Mouse (Mus musculus) brain, embryonic 14.5 days (tissue): ENCODE measurements around the gene Slc39a11. TPM values are rescaled to one million over a fixed set of nuclear protein-coding genes. Genes with fewer than 3 reads are reported as not detected.

ENCODE experiments used
- DNase-seq: peaks from one replicate; pipeline ENCODE4 v3.0.0-alpha.2; 2011; ENCODE audit warnings: low read depth
- CTCF ChIP-seq: fragments of 200-500 bp; IDR thresholded peaks from 2 replicates; pipeline ENCODE4 v1.5.1; 2012; ENCODE audit warnings: inconsistent platforms, mild to moderate bottlenecking, moderate library complexity, borderline replicate concordance; ENCODE audit not compliant: insufficient read depth, insufficient read length; ENCODE audit errors: extremely low read depth
- POLR2A ChIP-seq: fragments of 200-500 bp; IDR thresholded peaks from 2 replicates; pipeline ENCODE4 v1.6.1; 2012; ENCODE audit warnings: mild to moderate bottlenecking, inconsistent platforms, borderline replicate concordance; ENCODE audit not compliant: poor library complexity, insufficient read depth, insufficient read length, severe bottlenecking; ENCODE audit errors: extremely low read depth
- polyA plus RNA-seq: library from polyadenylated mRNA; depleted of rRNA; stranded (reverse); fragments of >200 nt; gene quantifications from 2 replicates; pipeline ENCODE4 v1.2.3, GENCODE M21; 2012

The Slc39a11 gene
- polyA plus RNA-seq, 1 experiment, result 24.3 TPM

DNA sequence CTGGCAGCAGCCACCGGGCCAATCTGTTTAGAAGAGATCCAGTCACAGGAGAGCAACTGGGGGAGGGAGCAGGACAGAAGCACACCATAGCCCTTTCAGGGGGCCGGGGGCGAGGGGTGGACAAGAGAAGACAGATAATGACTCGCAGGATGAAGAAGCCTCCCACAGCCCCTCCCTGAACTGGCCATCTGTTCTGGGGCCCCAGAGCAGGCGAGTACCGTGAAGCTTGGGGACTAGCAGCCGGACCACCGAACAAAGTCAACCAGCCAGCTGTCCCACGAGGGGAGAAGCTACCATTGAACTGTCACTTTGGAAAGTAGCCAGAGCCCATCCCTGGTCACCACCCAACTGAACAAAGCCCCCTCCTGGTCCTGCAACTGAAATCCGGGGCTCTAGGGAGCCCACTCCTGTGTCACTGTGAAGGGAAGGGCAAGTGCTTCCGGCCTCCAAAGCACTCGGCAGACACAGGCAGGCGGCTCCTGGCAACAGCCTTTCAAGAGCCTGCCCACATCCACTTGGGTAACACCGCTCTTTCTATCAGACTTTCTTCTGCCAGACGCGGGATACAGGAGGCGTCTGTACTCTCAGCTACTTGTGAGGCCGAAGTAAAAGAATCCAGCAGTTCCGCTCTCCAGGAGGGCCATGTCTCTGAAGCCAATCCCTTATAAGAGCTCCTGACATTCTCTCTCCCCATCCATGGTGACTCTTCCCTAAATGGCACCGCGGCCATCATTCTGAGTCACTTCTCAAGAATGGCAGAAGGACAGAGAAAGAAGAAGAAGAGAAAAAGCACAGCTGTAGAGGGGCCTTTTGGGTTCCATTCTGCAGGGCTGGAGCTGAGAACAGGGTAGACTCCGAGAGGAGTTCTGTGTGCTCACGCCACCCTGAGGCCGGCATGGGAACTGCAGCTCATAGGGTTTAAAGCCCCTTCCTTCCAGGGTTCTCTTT, 37.9 kb downstream of the Slc39a11 start:
- TF ChIP-seq POLR2A, result no peak
- peak; percentile 89 for TF ChIP-seq CTCF
- peak; percentile 83 for DNase-seq

DNA sequence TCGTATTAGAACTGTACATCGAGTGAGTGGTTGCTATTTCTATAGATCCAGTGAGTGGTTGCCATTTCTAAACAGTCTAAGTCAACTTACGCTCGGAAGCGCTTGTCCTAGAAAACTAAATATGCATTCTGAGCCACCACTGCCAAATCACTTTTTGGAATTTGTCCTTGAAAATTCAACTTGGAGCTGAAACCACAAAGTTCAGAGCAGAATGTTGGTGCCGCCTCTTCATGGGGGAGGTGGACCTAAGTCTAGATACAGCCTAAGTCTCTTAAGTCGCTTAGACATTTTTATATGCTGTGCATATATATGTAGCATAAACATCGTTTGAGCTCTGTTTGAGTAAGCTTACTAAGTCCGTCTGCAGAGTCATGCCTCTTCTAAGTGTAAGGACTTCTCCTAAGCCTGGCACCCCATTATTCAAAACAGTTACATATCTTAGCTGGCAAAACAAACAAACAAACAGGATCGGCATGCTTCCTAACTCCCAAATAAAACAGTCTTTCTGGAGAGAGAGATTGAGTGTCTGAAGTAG, 38.7 kb downstream of the Slc39a11 start:
- DNase-seq, result no peak
- TF ChIP-seq POLR2A, result no peak
- TF ChIP-seq CTCF, result no peak

DNA sequence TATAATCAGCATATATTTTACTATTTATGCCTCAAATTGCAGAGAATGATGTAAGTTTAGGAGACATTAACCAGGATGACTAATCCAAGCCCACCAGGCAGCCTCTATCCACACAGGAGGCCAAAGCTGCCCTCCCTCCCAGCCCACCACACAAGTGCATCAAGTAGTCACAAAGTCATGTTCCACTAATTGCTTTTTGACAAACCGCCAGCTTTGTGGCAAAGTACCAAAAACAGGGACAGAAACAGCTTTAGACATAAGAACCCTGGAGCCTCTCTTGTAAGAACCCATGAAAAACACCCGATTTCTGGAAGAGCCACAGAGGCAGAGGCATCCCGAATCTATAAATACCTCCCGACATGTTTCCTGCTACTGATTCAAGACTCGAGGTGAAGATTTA, 39.6 kb downstream of the Slc39a11 start:
- DNase-seq, result peak; percentile 76
- TF ChIP-seq CTCF, result no peak
- TF ChIP-seq POLR2A, result no peak

DNA sequence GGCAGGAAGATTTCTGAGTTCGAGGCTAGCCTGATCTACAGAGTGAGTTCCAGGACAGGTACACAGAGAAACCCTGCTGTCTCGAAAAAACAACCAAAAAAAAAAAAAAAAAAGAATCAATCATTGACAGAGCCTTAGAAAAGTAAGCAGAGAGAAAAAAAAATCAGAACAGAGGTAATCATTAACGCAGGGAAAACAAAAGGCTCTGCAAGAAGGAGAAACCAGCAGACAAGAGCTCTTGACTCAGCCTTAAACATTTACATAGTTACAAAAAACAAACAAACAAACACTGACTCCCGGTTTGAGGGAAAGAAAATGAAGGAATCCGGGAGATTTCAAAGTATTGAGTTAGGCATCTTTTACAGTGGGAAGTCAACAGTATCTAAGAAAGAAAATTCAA, 40.3 kb downstream of the Slc39a11 start:
- TF ChIP-seq POLR2A (no peak), CTCF (no peak)
- no peak for DNase-seq

DNA sequence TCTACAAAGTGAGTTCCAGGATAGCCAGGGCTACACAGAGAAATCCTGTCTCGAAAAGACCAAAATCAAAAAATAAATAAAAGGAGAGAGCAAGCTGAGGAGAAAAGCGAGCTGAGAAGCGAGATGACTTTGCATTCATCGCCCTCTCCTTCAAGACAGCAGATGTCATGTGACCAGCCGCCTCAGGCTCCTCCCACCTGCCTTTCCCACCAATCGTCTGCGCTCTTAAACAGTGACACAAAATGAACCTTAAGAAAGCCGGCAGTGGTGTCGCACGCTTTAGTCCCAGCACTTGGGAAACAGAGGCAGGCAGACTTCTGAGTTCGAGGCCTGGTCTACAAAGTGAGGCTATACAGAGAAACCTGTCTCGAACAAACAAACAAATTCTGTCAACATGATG, 42.3 kb downstream of the Slc39a11 start:
- TF ChIP-seq POLR2A (no peak), CTCF (no peak)
- no peak for DNase-seq

DNA sequence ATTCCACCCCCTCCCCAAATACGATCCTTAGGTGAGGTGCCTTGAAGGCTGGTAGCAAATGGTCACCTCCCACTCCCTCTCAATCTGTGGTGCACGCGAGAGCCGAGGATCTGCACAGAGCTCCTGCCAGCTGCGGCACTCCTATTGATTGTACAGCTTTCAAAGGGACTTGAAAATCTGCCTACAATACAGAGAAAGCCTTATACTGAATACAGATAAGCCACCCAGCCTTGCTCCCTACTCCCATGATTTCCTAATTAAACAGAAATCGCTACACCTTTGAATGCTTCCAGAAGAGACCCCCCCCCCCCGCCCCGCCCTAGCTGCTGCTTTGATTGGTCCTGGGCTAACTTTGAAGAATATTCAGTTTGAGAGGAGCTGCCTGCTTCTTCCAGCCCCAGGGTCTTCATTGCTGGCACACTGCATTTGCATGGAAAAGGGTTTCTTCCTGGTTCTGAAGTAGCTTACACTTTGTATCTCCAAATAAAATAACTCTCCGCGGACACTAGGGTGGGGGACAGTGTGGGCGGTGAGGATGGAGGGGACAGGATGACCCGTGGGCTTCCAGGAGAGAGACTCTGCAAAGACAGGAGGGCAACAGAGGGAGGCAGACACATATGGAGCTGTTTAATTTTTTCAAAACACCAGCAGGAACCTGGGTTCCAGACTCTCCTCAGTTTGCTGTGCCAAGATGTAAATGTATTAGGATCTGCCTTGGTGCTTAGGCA, 48.1 kb downstream of the Slc39a11 start:
- TF ChIP-seq POLR2A, result no peak
- no peak for TF ChIP-seq CTCF
- peak; percentile 84 for DNase-seq

DNA sequence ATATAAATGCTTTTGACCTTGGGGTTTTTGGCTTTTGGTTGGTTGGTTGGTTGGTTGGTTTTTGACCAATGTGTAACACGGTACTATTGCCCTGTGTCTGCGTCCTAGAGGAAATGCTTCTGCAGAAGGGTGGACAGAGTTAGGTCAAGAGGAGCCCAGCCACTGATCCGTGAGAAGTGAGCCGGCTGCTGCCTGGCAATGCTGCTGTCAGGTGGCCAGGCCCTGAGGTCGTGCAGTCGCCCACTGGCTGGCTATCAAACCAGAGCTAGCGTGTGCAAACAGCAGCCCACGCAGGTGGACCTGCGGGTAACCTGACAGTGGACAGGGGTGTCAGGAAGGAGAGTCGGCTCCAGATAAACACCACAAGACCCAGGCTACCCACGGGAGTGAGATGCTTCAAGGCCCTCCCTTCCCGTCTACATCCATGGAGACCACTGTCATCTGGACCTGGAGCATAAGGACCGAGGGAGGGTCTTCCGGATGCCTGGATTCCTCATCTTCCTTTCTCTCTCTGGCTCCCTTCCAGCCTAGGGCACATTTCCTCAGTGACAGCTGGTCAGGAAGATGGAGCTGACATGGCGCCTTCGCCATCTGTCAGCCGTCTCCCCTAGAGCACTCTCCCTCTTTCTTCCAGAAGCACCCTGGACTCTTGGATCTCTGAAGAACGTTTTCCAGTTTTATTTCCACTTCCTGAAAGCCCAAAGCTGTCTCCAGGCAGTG, 49.2 kb downstream of the Slc39a11 start:
- TF ChIP-seq CTCF, result no peak
- TF ChIP-seq POLR2A, result no peak
- DNase-seq, result peak; percentile 81

DNA sequence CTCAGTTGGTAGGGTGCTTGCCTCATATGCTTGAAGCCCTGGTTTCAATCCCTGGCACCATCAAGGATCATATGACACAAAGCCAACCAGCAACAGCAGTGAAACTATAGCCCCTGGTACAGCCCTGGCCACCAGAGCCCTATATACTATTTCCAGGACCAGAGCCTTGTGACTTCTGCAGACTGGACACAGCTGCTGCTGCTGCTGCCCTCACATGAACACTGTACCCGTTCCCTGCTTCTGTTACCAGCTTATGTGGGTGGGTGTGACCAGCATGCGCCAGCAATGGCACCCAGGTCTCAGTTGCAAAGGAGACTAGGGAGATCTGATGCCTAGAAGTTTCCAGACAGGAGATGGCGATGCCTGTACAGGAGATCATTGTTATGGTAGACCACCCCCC, 52.2 kb downstream of the Slc39a11 start:
- DNase-seq, result no peak
- TF ChIP-seq CTCF, result no peak
- TF ChIP-seq POLR2A, result no peak

DNA sequence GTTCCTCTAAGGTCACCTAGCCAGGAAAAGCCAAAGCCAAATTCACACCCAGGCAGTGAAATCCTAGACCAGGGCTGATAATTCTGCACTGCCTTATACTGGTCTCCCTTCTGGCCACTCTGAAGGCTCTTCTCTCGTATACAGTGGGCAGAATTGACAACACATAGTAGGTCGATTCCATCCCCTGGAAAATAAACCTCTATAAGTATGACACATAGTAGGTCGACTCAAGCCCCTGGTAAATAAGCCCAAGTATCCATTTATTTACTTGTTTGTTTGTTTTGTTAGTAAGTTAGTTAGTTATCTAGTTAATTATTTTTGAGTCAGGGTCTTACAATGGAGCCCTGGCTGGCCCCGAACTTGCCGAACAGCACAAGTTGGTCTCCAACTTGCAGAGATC, 54.7 kb downstream of the Slc39a11 start:
- DNase-seq, result no peak
- TF ChIP-seq CTCF (no peak), POLR2A (no peak)

DNA sequence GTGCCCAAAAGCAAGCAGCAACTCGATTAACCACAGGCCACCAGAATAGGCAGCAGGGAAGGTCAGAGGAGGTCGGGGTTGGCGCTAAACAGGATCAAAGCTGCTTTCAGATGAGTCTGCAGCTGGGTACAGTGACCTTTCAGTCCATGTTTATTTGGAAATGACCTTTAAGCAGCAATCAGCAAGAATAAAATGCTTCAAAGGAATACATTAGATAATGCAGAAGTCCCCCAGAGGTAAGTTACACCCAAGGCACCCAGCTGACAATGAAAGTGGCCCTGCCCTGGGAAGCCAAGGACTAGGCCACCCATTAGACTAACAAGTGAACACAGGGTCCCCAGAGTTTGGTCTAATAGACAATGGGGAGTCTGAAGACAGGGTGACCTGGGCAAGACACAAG, 60.9 kb downstream of the Slc39a11 start:
- TF ChIP-seq POLR2A, result no peak
- no peak for TF ChIP-seq CTCF
- no peak for DNase-seq

DNA sequence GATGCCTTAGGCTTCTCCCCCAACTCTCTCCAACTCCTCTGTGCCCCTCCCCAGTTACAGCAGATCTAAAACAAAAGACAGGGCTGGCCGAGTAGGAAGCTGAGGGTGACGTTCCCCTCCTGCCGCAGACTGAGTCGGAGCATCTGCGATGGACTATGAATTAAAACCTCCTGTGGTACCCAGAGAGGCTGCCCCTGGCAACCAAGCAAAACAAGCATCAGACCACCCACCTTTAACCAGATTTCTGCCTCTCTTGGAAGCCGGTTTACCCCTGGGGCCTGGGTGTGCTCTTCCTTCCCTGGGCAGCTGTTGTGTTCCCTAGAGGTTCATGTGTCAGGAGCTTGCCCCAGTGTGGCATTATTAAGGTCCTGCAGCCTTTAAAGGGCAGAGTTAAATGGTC, 63.5 kb downstream of the Slc39a11 start:
- DNase-seq, result peak; percentile 39
- TF ChIP-seq POLR2A (no peak), CTCF (no peak)

DNA sequence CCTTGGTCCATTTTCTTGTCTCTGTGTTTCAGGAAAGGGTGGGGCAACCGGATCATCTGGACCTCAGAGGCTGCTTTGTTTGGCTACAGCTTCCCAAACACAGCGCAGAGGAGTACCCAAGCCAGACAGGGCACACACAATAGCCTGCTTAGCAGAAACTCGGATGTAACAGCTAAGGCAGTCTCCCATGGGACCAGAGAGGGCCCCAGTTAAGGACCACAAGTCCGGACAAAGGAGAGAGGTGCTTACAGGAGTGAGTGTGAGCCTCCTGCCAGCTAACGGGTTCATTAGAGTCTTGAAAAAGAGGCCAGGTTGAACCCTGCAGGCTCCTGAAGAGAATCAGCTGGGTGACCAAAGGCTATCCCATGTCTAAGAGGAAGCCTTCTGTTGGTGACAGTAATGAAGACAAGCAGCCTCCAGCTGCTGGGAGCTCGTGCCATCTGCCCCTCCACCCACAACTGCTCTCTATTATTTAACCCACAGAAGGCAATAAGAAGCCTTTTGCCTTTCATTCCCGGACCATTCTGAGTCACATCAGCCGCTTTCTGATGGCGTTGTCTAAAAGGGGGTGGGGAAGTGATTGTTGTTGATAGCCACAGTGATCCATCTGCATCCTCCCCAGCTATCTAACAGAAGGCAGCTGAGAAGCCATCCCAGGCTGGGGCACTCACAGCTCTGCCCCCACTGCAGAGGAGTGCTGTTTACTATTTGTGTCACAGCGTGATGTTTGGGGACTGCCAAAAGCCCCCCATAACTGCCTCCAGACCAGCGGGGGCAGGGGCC, 65.8 kb downstream of the Slc39a11 start:
- peak; percentile 83 for DNase-seq
- TF ChIP-seq POLR2A (no peak), CTCF (no peak)
